Mouse (Mus musculus) heart, embryonic 11.5 days (tissue): ENCODE measurements at regions not wholly inside any gene's neighbourhood (a gene's known extent, or its start where the extent isn't known, plus 50 kb on each side); places are given as distances from the start of the nearest gene placed in this dataset.

Experiments
- ATAC-seq: fragments of 200-750 bp; cut with Nextera tagmentation; replicated peaks from 2 replicates; pipeline ENCODE4 v1.8.0; 2017; ENCODE audit warnings: moderate library complexity; ENCODE audit not compliant: insufficient number of reproducible peaks, low FRiP score, low TSS enrichment
- H3K27ac ChIP-seq: fragments of 300-500 bp; sonication (generic); 2 replicates; pipeline ENCODE4 v1.5.1; 2014; ENCODE audit warnings: mild to moderate bottlenecking, low read depth, low read length
- H3K27me3 ChIP-seq: fragments of 300-500 bp; sonication (generic); 2 replicates; pipeline ENCODE4 v1.6.1; 2014; ENCODE audit warnings: mild to moderate bottlenecking, low read length, mixed read lengths; ENCODE audit not compliant: control insufficient read depth, insufficient read depth
- H3K36me3 ChIP-seq: fragments of 300-500 bp; sonication (generic); 2 replicates; pipeline ENCODE4 v1.6.1; 2014; ENCODE audit warnings: mild to moderate bottlenecking, low read length, moderate library complexity, mixed read lengths; ENCODE audit not compliant: control insufficient read depth, insufficient read depth
- H3K4me1 ChIP-seq: fragments of 300-500 bp; sonication (generic); 2 replicates; pipeline ENCODE4 v1.6.1; 2014; ENCODE audit warnings: low read length; ENCODE audit not compliant: control insufficient read depth, insufficient read depth
- H3K4me2 ChIP-seq: fragments of 300-500 bp; sonication (generic); 2 replicates; pipeline ENCODE4 v1.6.1; 2014; ENCODE audit warnings: mild to moderate bottlenecking, moderate library complexity
- H3K4me3 ChIP-seq: fragments of 300-500 bp; sonication (generic); 2 replicates; pipeline ENCODE4 v1.5.1; 2014; ENCODE audit warnings: low read depth, low read length
- H3K9ac ChIP-seq: fragments of 300-500 bp; sonication (generic); 2 replicates; pipeline ENCODE4 v1.6.1; 2014; ENCODE audit warnings: mild to moderate bottlenecking, low read depth, low read length, moderate library complexity
- H3K9me3 ChIP-seq: fragments of 300-500 bp; sonication (generic); replicated peaks from 2 replicates; pipeline ENCODE4 v1.6.1; 2016; ENCODE audit warnings: low read length; ENCODE audit not compliant: control insufficient read depth
- WGBS: fragments of 180-500 bp; shearing (Covaris S2); extraction: QIAGEN DNeasy Blood & Tissue Kit; methylation state at CpG from one replicate; pipeline ENCODE4 v1.1.7; 2014; ENCODE audit not compliant: insufficient replicate concordance; 5-methylcytosine and 5-hydroxymethylcytosine counted together

GRCm38 (mm10) chr16:77382790-77383189 is 219.1 kb downstream of the Gm11146 start:
- Histone ChIP-seq H3K36me3 (no peaks in the 10 kb centered on the region), H3K9ac (no peak overlapping the region), H3K4me1 (0 out of 2 replicates have a peak, but pooled peaks cover 7% of the 10 kb centered on the region), H3K9me3 (no peaks in the 10 kb centered on the region), H3K27me3 (no peaks in the 10 kb centered on the region), H3K27ac (no peak overlapping the region), H3K4me3 (no peak overlapping the region), H3K4me2 (no peak overlapping the region)
- 71% methylated on average over 2 of the region's 2 CpGs for WGBS
- no peak for ATAC-seq

- ATAC-seq = no peak
- Histone ChIP-seq H3K9me3 (no peaks in the 10 kb centered on the region), H3K36me3 (no peaks in the 10 kb centered on the region), H3K4me2 (no peak overlapping the region), H3K4me3 (no peak overlapping the region), H3K27me3 (no peaks in the 10 kb centered on the region), H3K27ac (no peak overlapping the region), H3K9ac (no peak overlapping the region), H3K4me1 (no peaks in the 10 kb centered on the region)
- 85% methylated on average over 3 of the region's 3 CpGs for WGBS
These were observed 229.1 kb downstream of the Gm11146 start for GRCm38 (mm10) chr16:77372768-77373167.

GRCm38 (mm10) chr16:77369810-77370209 is 232.1 kb downstream of the Gm11146 start:
- no peaks in the 10 kb centered on the region for H3K36me3 ChIP-seq
- H3K4me1 ChIP-seq = no peaks in the 10 kb centered on the region; the same call in 1 of the 2 replicates
- WGBS = 65% methylated on average over 2 of the region's 2 CpGs
- no peaks in the 10 kb centered on the region for H3K9me3 ChIP-seq
- peak overlapping the region; percentile 41; the same call in 1 of the 2 replicates for H3K27ac ChIP-seq
- no peak overlapping the region for H3K4me2 ChIP-seq
- no peak overlapping the region for H3K9ac ChIP-seq
- no peak; the same call in 1 of the 2 replicates for ATAC-seq
- H3K27me3 ChIP-seq = no peaks in the 10 kb centered on the region
- H3K4me3 ChIP-seq = no peak overlapping the region

- 14% methylated on average over 2 of the region's 2 CpGs for WGBS
- Histone ChIP-seq H3K4me3 (no peak overlapping the region), H3K36me3 (no peaks in the 10 kb centered on the region), H3K9ac (no peak overlapping the region), H3K4me1 (no peaks in the 10 kb centered on the region; the same call in 1 of the 2 replicates), H3K27me3 (no peaks in the 10 kb centered on the region), H3K9me3 (no peaks in the 10 kb centered on the region), H3K4me2 (no peak overlapping the region), H3K27ac (no peak overlapping the region)
- ATAC-seq = no peak
These were observed 236.6 kb downstream of the Gm11146 start for GRCm38 (mm10) chr16:77365254-77365653.

- 84% methylated on average over 3 of the region's 3 CpGs for WGBS
- Histone ChIP-seq H3K36me3 (no peaks in the 10 kb centered on the region), H3K9me3 (no peaks in the 10 kb centered on the region), H3K9ac (no peak overlapping the region), H3K4me3 (no peak overlapping the region), H3K4me1 (no peaks in the 10 kb centered on the region; the same call in 1 of the 2 replicates), H3K4me2 (no peak overlapping the region), H3K27ac (no peak overlapping the region), H3K27me3 (no peaks in the 10 kb centered on the region)
- ATAC-seq = no peak
These were observed 237.5 kb downstream of the Gm11146 start for GRCm38 (mm10) chr16:77364439-77364838.

GRCm38 (mm10) chr16:77359190-77359589 is 242.7 kb downstream of the Gm11146 start:
- Histone ChIP-seq H3K27me3 (no peaks in the 10 kb centered on the region), H3K27ac (no peak overlapping the region), H3K4me3 (no peak overlapping the region), H3K4me1 (0 out of 2 replicates have a peak, but pooled peaks cover 2% of the 10 kb centered on the region), H3K9me3 (no peaks in the 10 kb centered on the region), H3K36me3 (no peaks in the 10 kb centered on the region), H3K9ac (no peak overlapping the region), H3K4me2 (no peak overlapping the region)
- 79% methylated on average over 5 of the region's 5 CpGs for WGBS
- ATAC-seq = no peak

- Histone ChIP-seq H3K9me3 (no peaks in the 10 kb centered on the region), H3K9ac (no peak overlapping the region), H3K4me2 (no peak overlapping the region), H3K27me3 (no peaks in the 10 kb centered on the region), H3K4me1 (0 out of 2 replicates have a peak, but pooled peaks cover 2% of the 10 kb centered on the region), H3K27ac (no peak overlapping the region), H3K4me3 (no peak overlapping the region), H3K36me3 (no peaks in the 10 kb centered on the region)
- ATAC-seq = no peak
- WGBS = 81% methylated on average over 5 of the region's 5 CpGs
These were observed 246.6 kb downstream of the Gm11146 start for GRCm38 (mm10) chr16:77355260-77355659.

- Histone ChIP-seq H3K4me1 (0 out of 2 replicates have a peak, but pooled peaks cover 1% of the 10 kb centered on the region), H3K9me3 (no peaks in the 10 kb centered on the region), H3K27ac (no peak overlapping the region), H3K36me3 (no peaks in the 10 kb centered on the region), H3K4me2 (no peak overlapping the region), H3K4me3 (no peak overlapping the region), H3K27me3 (no peaks in the 10 kb centered on the region), H3K9ac (no peak overlapping the region)
- WGBS = 85% methylated on average over 3 of the region's 3 CpGs
- ATAC-seq = no peak
These were observed 247.6 kb downstream of the Gm11146 start for GRCm38 (mm10) chr16:77354201-77354712.

- H3K4me2 ChIP-seq = no peak overlapping the region
- WGBS = 45% methylated on average over 7 of the region's 7 CpGs
- no peaks in the 10 kb centered on the region for H3K27me3 ChIP-seq
- H3K9ac ChIP-seq = no peak overlapping the region
- H3K4me1 ChIP-seq = no peaks in the 10 kb centered on the region
- no peak for ATAC-seq
- no peak overlapping the region for H3K27ac ChIP-seq
- H3K9me3 ChIP-seq = no peaks in the 10 kb centered on the region
- no peaks in the 10 kb centered on the region for H3K36me3 ChIP-seq
- no peak overlapping the region for H3K4me3 ChIP-seq
These were observed 255.8 kb downstream of the Gm11146 start for GRCm38 (mm10) chr16:77346128-77346527.
